Mouse (Mus musculus) kidney, postnatal 10 days (tissue): ENCODE results near the gene Lrriq4.

Experiments
- DNase-seq: peaks from one replicate; pipeline ENCODE4 v3.0.0; 2021; ENCODE audit warnings: mixed read lengths

Gene Lrriq4

DNA sequence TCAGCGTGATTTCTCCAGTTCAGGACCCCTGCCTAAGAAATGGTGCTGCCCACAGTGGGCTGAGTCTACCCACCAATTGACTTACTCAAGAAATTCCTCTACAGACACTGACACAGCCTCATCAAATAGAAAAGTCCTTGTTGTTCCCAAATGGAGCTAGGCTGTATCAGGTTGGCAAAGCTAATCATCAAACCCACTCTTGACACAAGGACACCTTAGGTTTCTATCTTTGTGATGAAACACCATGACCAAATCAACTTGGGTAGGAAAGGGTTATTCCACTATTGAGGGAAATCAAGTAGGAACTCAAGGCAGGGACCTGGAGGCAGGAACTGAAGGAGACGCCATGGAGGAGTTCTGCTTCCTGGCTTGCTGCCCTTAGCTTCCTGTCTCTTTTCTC is at the start of gene Lrriq4:
Gene Lrriq4, plus strand, starts transcription at position 301 of the 400 bp plus-strand sequence.
- no peak for DNase-seq

DNA sequence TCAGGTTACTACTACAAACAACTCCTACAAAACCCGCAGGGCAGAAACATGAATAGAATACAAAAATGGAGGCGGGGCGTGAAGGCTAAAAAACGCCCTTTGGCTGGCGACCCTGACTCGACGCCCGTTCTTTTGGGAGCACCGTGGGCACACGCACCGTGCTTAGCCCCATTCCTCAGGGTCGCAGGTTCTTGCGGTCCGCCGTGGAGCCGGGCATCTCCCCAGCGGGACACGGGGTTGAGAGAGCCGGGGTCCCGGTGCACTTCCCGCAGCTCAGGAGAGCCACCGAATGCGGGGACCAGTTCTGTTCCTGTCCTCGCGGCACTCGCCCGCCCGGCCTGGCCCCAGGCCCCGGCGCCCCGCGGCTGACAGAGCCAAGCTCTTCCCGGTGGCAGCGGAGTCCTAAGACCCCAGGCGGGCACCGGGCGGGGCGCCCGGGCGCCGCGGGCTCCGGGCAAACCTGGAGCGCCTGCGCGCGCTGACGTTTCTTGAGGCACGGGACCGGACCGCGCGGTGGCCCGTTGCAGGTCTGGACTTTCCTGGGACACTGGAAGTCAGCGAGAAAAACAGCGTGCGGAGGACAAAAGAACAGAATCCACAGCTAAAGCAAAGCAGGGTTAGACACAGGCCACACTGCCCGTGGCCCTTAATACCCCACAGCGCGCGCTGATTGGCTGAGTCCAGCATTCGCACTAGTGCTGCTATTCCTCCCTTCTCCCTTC is 49.0 kb upstream of the Lrriq4 start:
- DNase-seq, result peak; percentile 67

DNA sequence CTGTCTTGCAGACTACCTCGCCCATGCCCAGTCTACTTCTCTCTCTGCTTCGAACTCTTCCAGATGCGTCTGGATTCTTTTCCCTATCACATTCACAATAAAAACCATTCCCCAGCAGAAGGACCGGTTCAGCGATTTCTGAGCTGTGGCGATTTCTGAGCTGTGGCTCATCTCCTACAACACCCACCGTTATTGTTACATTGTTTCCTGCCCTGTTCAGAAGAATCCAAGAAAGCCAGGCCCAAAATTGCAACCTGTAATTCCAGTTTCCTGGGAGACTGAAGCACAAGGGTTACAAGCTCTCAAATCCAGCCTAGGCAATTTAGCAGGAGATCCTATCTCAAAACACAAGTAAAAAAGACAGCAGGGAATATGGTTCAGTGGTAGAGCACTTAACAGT is 47.0 kb upstream of the Lrriq4 start:
- DNase-seq, result no peak

DNA sequence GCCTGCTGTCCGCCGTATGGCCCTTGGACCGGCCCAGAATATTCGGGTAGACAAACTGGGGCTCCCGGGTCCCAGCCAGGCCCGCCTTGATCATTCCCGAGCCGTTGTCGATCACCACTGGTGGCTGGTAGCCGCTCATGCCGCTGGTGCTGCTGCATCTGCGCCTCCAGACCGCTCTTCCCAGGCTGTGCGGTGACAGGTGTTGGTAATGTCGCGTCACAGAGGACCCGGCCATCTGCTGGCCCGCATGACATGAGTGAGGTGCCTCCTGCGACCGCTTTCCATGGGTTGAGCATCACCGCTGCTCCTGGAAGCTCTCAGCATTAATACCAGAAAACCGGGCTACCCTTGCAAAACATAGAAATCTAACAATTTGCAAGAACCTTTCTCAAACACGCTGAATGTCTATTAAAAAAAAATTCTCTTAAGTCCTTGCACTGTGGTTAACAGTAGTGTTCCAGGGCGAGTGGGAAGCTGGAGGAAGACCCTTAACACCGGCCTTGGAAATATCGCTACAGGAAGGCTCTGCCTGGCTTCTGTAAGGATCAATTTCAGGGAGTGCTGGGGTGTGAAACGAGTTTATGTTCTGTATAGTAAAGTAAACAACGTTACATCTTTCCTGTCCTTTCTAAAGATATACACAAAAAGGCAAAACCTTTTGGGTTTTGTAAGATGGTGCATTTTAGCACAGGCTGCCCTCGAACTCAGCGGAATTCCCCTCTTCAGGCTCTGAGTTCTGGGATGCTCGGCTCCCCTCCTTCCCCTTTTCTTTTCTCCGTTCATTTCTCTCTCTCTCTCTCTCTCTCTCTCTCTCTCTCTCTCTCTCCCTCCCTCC is 44.4 kb upstream of the Lrriq4 start, which contains the start of gene Actrt3:
Gene Actrt3, minus strand, starts transcription at position 229 of the 835 bp plus-strand sequence.
- peak; percentile 45 for DNase-seq

DNA sequence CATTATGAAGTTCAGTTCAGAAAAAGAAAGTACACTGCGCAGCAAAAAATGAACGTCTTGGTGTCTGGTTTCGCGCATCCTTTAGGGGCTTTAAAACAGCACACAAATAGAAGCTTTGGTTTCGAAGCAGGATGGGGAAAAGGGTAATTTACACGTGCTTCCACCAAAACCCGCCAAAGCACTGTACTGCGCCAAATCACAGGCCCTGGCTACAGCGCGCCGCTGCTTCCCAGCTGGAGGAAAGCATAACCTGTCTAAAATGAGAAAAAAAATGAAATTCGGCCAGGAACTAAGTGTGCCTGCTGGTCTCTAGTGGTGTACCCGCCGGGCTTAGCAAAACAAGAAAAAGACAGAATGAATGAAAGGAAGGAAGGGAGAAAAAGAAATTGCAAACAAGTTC is 43.6 kb upstream of the Lrriq4 start:
- peak; percentile 43 for DNase-seq

DNA sequence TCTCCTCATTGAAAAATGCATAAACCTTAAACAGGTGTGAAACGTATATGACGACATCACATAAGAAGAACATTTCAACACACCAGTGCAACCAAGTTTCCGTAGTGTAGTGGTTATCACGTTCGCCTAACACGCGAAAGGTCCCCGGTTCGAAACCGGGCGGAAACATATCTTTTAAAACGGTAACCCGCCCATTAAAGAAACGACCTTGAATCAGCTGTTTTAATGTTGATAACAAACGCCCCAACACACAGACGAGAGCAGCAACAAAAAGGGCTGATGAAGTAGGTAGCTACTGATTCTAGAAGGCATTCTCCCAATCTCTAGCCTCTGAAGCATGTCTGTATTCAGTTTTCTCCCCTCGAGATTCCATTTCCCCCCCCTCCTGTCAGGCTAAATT is 43.1 kb upstream of the Lrriq4 start:
- peak; percentile 92 for DNase-seq

DNA sequence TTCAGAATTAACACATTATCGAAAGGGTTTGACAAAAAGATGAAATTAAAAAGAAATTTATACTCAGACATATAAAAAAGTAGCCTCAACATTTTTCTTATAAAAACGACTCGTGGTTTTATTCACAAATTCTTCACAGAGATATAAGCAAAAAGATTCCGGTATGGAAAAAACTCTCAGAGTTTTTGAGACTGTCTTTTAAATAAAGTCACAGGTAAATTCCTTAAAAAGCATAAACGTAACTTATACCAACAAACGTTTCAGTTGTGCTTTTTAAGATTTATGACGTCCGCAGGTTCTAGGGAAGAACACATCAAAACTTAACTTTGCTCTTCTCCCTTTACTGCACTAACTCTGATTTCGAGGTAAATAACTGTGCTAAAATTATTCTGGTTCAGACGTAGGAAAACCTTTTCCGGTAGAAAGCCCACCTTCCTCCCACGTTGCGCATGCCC is 42.7 kb upstream of the Lrriq4 start:
- DNase-seq, result no peak

DNA sequence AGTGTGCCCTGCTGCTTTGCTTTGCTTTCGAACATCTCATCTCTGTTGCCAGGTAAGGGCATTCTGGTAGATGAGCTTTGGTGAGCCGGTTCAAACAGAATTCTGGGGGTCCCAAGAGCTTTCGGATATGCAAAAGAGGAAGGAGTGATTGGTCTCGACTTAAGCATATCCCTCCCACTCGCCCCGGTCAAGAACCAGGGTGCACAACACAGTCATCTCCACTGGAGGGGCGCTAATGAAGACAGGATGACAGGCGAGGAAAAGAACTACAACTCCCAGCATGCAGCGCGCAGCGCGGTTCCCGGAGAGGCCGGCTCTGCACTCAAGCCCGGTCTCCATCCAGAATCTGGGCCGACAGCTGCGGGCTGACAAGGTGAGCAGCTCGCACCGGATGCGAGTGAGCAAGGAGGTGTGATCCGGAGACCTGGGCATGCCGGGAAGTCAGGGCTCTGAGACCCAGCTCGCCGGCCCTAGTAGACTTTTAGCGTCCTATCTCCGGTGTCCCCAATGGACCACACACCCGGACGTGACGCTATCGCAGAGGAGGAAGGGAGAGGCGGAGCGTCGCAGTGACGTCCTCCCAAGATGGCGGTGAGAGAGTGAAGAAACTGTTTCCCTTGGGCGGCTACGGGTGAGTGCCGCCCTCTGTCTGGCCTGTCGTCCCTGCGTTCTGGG is 42.1 kb upstream of the Lrriq4 start, which contains the start of gene Mynn:
Gene Mynn, plus strand, starts transcription at position 1 of the 675 bp plus-strand sequence.
- peak; percentile 98 for DNase-seq

DNA sequence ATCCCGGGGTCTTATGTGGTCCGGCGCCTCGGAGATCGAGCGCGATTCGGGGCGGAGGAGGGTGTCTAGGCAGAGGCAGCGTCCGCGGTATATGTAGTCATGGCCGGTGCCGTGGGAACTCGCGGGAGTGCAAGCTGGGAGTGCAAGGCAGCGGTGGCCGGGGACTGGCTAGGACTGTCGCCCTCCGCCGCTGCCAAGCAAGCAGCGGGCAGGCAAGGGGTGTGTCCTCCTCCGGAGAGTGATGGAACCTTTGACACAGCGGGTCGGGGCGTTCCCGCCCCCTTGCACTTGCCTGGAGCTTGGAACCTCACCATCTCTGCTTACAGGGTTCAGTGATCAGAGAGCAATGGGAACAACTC is 41.6 kb upstream of the Lrriq4 start:
- peak; percentile 81 for DNase-seq

DNA sequence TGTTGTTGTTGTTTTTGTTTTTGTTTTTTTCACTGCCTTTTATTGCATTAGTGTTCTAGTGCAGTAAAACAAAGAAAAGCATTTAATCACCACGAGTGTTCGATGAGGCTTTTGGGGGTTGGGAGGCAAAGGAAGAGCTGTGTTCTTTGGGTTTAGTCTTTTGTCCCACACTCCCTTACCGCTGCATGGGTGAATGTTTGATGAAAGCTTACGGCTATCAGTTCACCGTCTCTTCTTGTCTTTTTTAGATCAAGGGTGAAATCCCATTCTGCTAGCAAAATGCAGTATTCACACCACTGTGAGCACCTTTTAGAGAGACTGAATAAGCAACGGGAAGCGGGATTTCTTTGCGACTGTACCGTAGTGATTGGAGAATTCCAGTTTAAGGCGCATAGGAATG is 41.1 kb upstream of the Lrriq4 start:
- no peak for DNase-seq

DNA sequence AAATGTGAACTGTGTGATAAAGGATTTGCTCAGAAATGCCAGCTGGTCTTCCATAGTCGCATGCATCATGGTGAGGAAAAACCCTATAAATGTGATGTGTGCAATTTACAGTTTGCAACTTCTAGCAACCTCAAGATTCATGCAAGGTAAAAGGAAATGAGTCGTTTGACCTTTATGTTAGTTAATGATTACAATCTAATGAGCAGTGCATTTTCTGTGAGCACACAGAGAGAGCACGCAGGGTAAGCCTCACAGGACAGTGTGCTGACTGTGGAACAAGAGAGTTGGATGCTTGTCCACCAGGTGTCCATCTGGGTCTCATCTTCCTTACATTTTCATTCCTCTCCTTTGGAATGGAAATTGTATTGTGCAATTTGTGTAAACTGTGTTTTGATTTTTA is 35.3 kb upstream of the Lrriq4 start:
- DNase-seq, result no peak

DNA sequence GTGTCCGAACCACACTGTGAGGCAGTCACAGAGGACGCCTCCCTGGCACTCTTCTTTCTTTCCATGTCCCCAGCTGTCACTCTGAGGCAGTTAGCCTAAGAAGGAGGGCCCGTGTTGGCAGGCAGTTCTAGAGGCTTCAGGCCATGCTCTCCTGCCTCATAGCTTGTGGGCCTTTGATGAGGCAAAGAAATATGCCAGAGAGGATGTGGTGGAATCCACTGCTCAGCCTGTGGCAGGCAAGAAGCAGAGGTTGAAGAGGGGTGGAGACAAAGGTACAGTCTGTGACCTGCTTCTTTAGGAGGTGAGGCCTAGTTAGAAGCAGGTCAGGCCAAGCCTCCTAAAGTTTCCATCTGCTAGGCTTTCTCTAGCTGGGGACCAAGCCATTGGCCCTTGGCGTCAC is 33.4 kb upstream of the Lrriq4 start:
- no peak for DNase-seq

DNA sequence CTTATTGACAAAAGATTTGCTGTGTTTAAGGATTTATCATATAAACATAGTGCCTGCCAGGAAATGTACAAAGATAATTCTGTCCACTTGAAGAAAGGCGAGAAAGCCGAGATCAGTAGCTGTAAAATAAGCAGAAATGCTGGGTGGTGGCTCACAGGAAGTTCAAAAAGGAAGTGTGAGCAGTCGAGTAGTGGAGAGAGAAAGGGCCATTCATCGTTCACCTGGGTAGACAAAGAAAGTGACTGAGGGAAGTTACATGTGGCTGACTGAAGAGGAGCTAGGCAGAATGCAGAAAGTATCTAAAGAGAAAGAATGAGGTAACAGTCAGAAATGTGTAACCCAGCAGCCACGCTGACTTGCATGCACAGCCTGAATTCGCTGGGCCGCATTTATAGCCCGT is 24.2 kb upstream of the Lrriq4 start:
- DNase-seq, result no peak

DNA sequence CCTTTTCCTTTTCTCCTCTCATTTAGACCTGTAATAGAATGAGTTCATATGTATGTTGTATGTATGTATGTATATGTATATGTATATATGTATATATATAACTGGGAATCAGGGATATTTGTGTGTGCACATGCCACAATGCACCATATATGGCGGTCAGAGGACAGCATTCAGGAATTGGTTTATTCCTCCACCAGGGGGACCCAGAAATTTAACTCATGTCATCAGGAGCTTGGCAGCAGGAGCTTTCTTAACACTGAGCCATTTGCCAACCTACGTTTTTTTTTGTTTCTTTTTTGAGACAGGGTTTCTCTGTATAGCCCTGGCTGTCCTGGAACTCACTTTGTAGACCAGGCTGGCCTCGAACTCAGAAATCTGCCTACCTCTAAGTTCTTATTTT is 10.6 kb upstream of the Lrriq4 start:
- DNase-seq, result no peak

DNA sequence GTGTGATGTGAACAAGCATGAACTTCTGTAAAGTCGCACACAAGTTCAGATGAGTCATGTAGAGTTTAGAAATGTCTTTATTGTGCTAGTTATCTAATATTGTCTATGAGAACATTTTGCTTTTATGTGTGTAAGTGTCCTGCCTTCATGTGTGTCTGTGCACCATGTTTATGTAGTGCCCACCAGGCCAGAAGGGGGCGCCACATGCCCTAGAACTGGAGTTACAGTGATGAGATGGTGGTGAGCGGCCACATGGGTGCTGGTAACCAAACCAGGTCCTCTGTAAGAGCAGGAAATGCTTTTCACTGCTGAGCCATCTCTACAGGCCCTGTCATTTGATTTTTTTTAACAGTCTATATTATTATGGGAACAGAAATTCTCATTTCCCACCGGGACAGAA is 8.7 kb upstream of the Lrriq4 start:
- no peak for DNase-seq

DNA sequence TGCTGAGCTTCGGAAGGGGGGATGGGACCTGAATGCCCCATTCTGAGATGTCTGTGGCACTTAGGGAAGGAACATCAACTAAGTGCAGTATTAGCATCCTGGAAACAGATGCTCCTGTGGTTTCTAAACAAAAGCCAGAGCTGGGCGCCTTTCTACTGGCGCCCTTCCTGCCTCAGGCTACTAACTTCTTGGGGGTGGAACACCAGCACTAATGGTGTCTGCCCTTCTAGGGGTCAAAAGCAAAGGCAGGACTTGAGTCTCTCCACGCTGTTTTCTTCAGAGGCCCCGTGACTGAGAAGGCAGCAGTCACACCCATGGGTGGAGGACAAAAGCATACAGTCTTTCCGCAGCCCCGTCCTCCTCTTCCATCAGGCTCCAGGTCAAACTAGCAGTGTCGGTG is 2.5 kb downstream of the Lrriq4 start:
- no peak for DNase-seq

DNA sequence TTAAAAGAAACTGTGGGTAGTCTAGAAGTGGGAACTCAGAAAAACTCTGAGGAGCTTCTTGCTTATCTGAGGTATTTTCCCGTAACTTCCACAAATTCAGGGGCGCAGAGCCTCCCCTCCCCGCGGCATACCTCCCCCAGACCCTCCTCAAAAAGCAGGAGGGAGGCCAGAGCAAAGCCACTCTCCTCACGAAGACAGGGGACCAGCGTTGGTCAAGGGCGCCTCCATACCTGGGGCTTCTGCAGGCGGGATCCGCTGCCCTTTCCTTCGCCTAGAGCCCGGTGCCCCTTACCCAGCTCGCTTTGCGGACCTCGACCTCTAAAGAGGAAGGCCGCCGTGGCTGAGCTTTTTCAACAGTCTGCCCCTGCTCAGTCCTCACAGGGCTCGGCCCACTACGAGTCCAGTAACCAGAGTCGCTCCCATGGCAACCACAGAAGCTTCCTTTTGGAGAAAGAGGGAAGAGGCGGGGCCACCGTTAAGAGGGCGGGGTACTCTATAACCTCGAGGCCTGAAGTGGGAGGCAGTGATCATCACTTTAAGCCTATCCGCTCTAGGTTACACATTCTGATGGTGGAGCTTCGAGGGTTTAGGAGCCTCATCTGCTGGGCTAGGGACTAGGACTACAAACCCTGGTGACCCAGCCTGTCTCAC is 3.3 kb downstream of the Lrriq4 start, which contains the start of gene Lrrc34:
Gene Lrrc34, minus strand, starts transcription at position 430 of the 651 bp plus-strand sequence.
- peak; percentile 81 for DNase-seq

DNA sequence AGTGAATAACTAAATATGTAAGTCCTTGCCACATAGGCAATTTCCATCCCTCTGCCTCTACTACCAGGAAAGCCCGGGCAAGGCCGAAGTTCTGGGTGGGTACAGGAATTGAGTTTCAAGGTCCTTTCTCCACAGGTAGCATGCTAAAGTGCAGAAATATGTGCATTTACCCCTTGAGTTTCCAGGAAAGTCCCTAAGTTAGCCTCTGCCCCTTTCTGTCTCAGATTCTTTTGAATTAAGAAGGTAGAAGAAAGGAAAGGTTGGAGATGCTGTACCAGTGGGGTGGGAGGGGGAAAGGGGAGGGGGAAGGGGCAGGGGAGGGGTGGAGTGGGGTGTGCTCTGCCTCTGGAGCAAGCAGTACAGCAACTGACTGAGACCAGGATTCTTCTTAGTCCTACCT is 4.2 kb downstream of the Lrriq4 start:
- DNase-seq, result no peak

DNA sequence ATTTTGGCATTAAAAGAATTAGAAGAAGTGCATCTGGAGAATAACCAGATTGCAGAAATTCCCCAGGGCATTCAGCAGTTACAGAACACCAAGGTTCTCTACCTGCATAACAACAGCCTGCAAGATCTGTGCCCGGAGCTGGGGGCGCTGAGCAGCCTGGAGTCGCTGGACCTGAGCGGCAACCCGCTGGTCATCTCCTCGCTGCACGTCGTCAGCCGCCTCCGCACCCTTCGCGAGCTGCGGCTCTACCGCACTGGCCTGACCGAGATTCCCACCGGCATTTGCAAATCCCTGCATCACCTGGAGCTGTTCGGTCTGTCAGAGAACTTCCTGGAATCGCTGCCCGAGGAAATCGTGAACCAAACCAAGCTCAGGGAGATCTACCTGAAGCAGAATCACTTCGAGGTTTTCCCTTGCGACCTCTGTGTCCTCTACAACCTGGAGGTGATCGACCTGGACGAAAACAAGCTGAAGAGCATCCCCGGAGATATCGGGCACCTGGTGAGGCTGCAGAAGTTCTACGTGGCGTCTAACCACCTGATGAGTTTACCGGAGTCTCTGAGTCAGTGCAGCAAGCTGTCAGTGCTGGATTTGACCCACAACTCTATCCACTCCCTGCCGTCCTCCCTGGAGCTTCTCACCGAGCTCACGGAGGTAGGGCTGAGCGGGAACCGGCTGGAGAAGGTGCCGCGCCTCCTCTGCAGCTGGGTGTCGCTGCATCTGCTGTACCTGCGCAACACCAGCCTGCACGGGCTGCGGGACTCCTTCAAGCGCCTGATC is 5.9 kb downstream of the Lrriq4 start:
- DNase-seq, result peak; percentile 64

DNA sequence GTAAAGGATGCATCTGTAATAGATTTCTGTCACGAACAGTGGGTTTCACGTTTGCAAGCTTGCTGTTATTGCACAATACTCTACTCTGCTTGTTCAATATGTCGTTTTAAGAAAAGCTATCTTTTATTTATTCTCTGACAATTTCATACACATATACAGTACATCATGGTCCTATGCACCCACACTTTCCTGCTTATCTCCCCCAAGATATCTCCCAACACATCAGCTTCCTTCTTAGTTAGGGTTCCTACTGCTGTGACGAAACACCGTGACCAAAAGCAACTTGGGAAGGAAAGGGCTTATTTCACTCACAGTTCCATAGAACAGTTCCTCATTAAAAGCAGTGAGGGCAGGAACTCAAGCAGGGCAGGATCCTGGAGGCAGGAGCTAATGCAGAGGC is 11.6 kb downstream of the Lrriq4 start:
- no peak for DNase-seq

DNA sequence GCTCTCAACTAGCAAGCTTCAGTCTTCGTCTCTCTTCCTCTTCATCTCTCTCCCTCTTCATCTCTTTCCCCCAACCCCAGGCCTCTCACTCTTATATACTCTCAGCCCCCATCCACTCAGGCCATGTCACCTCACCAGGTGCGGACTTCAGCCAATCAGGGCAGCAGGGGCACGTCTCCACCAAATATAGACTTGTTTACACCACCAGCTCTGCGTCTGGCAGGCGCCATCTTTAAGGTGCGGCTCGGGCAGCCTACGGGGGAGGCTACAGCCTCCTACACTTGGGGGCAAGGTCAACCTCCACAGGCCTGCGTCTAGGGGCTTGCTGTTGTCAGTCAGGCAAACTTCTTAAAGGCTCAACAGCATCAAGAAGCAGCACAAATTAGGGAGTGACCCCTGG is 14.2 kb downstream of the Lrriq4 start:
- no peak for DNase-seq

DNA sequence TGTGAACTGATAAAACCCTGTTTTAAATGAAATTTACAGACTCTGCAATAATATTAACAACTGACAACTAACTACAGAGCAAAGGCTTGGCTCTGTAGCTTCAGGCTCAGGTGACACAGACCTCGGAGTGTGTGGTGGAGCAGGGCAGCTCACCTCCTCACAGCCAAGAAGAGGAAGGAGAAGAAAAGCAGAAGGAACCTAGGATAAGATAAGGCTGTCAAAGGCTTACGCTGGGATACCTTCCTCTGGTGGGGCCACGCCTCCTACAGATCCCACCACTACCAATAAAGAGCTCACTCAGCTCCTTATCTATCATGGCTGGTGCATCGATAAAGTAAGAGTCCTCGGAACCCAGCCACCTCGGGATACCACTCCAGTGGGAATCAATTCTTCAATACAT is 38.9 kb downstream of the Lrriq4 start:
- DNase-seq, result no peak
